ENCODE assay signal across 8 mouse cellular contexts in genomic region chr19:55061447-55061901, GRCm38 (mm10).
DNase-seq lines count a peak whose midpoint lies in the region; ATAC-seq and TF ChIP-seq lines count a peak whose summit lies in the region.

No protein-coding gene starts in this region.

- H3K4me3 ChIP-seq in liver, adult 2 months (ENCODE audit: insufficient read depth, low read depth, low read length) = no peak overlapping the region
- H3K4me3 ChIP-seq in embryonic facial prominence, embryonic 15.5 days (replicated peaks) = peak overlapping the region; percentile 28
- H3K4me3 ChIP-seq in intestine, postnatal 0 days (ENCODE audit: low read depth, low read length) = peak overlapping the region; percentile 32
- H3K4me3 ChIP-seq in neural tube, embryonic 13.5 days = peak overlapping the region; percentile 25

- H3K9me3 ChIP-seq in embryonic facial prominence, embryonic 15.5 days (replicated peaks) = no peaks in the 10 kb centered on the region
- 0 out of 2 replicates have a peak, but pooled peaks cover 4% of the 10 kb centered on the region for H3K9me3 ChIP-seq in intestine, postnatal 0 days (ENCODE audit: control insufficient read depth)
- H3K9me3 ChIP-seq in neural tube, embryonic 13.5 days = no peaks in the 10 kb centered on the region

- no peak overlapping the region for H3K9ac ChIP-seq in liver, adult 2 months (ENCODE audit: low read depth, low read length)
- no peak overlapping the region for H3K9ac ChIP-seq in embryonic facial prominence, embryonic 15.5 days
- 0 out of 2 replicates have a peak overlapping the region, but pooled peaks have one; percentile 27 for H3K9ac ChIP-seq in intestine, postnatal 0 days (ENCODE audit: low read depth, low read length)
- H3K9ac ChIP-seq in neural tube, embryonic 13.5 days = peak overlapping the region; percentile 41

- ATAC-seq in embryonic facial prominence, embryonic 15.5 days (ENCODE audit: insufficient number of reproducible peaks, low FRiP score, low TSS enrichment, low read depth) = no peak
- ATAC-seq in intestine, postnatal 0 days = peak; percentile 23; the same call in 1 of the 2 replicates
- peak; percentile 64 for ATAC-seq in neural tube, embryonic 13.5 days (ENCODE audit: low read depth)

- H3K4me1 ChIP-seq in liver, adult 2 months (ENCODE audit: control insufficient read depth, insufficient read depth, low read length) = no peaks in the 10 kb centered on the region
- H3K4me1 ChIP-seq in embryonic facial prominence, embryonic 15.5 days = peaks cover 15% of the 10 kb centered on the region
- H3K4me1 ChIP-seq in intestine, postnatal 0 days (replicated peaks; ENCODE audit: control insufficient read depth, insufficient read depth, low read length) = no peaks in the 10 kb centered on the region
- H3K4me1 ChIP-seq in neural tube, embryonic 13.5 days (replicated peaks) = peaks cover 12% of the 10 kb centered on the region

- TF ChIP-seq CTCF in liver, adult 2 months (IDR thresholded peaks at IDR 0.05; ENCODE audit: low read depth, low read length) = 0 out of 2 replicates have a peak, but pooled peaks have one; percentile 15
- no peak for TF ChIP-seq CTCF in intestine, postnatal 0 days (IDR thresholded peaks at IDR 0.05; ENCODE audit: low read depth)

- peak; percentile 8 for DNase-seq in liver, adult 2 months (ENCODE audit: extremely low read depth, low read depth, low spot score)
- DNase-seq in liver = no peak
- DNase-seq in frontal cortex, postnatal 36 days (ENCODE audit: low spot score in 2 of 2) = no peak
- DNase-seq in right cerebral cortex, postnatal 25 days = no peak
- no peak for DNase-seq in left cerebral cortex, adult 9 months (ENCODE audit: low spot score in 2 of 2)

- WGBS in liver, adult 2 months = 25% methylated on average over 14 of the region's 14 CpGs
- WGBS in embryonic facial prominence, embryonic 15.5 days = 6% methylated on average over 14 of the region's 14 CpGs
- 5% methylated on average over 14 of the region's 14 CpGs for WGBS in intestine, postnatal 0 days
- WGBS in neural tube, embryonic 13.5 days = 7% methylated on average over 14 of the region's 14 CpGs

- peak overlapping the region; percentile 60 for H3K4me2 ChIP-seq in embryonic facial prominence, embryonic 15.5 days (replicated peaks)
- H3K4me2 ChIP-seq in intestine, postnatal 0 days (replicated peaks; ENCODE audit: low read depth) = peak overlapping the region; percentile 74
- peak overlapping the region; percentile 59 for H3K4me2 ChIP-seq in neural tube, embryonic 13.5 days

- peaks cover 8% of the 10 kb centered on the region for H3K36me3 ChIP-seq in liver, adult 2 months (ENCODE audit: control insufficient read depth, insufficient read depth, low read length)
- peaks cover 8% of the 10 kb centered on the region for H3K36me3 ChIP-seq in embryonic facial prominence, embryonic 15.5 days
- H3K36me3 ChIP-seq in intestine, postnatal 0 days (ENCODE audit: control insufficient read depth, insufficient read depth) = no peaks in the 10 kb centered on the region
- peaks cover 6% of the 10 kb centered on the region; the same call in 1 of the 2 replicates for H3K36me3 ChIP-seq in neural tube, embryonic 13.5 days

- no peak for TF ChIP-seq POLR2A in liver, adult 2 months (IDR thresholded peaks at IDR 0.05; ENCODE audit: extremely low read depth, insufficient read depth, low read length)

- no peaks in the 10 kb centered on the region for H3K27me3 ChIP-seq in liver, adult 2 months (ENCODE audit: control insufficient read depth, insufficient read depth, low read length)
- no peaks in the 10 kb centered on the region for H3K27me3 ChIP-seq in embryonic facial prominence, embryonic 15.5 days
- H3K27me3 ChIP-seq in intestine, postnatal 0 days (replicated peaks; ENCODE audit: control insufficient read depth, insufficient read depth, low read length) = no peaks in the 10 kb centered on the region
- no peaks in the 10 kb centered on the region for H3K27me3 ChIP-seq in neural tube, embryonic 13.5 days

- no peak overlapping the region for H3K27ac ChIP-seq in liver, adult 2 months (replicated peaks; ENCODE audit: insufficient read depth, low read depth, low read length)
- H3K27ac ChIP-seq in embryonic facial prominence, embryonic 15.5 days (replicated peaks) = 0 out of 2 replicates have a peak overlapping the region, but pooled peaks have one; percentile 14
- H3K27ac ChIP-seq in intestine, postnatal 0 days (ENCODE audit: low read depth, low read length) = no peak overlapping the region
- H3K27ac ChIP-seq in neural tube, embryonic 13.5 days (replicated peaks) = no peak overlapping the region

- H3K79me2 ChIP-seq in liver, adult 2 months (ENCODE audit: control insufficient read depth, insufficient read depth, low read length) = no peaks in the 10 kb centered on the region

Comparison
In these comparisons a context has a peak if more than half of its experiments do, and no peak if none do; other contexts are left out.
1. H3K9ac ChIP-seq: peak in intestine, postnatal 0 days (single experiment) and neural tube, embryonic 13.5 days (single experiment); none in liver, adult 2 months (single experiment) and embryonic facial prominence, embryonic 15.5 days (single experiment).
2. Peak in every context shown above with its lines, with median percentiles within 50 percentile points of each other: H3K4me2 ChIP-seq.